Mouse (Mus musculus) heart, adult 2 months (tissue): ENCODE measurements at regions not wholly inside any gene's neighbourhood (a gene's known extent, or its start where the extent isn't known, plus 50 kb on each side); places are given as distances from the start of the nearest gene placed in this dataset.

Experiments
- DNase-seq, 2 experiments: peaks; one replicate each; pipeline ENCODE4 v3.0.0; 2021
- H3K27ac ChIP-seq: fragments of 200-600 bp; 2 replicates; pipeline ENCODE4 v1.8.1; 2022
- H3K27me3 ChIP-seq: fragments of 200-500 bp; 2 replicates; pipeline ENCODE4 v1.6.1; 2012; ENCODE audit warnings: mild to moderate bottlenecking, low read length, inconsistent platforms, mixed read lengths; ENCODE audit not compliant: control insufficient read depth, insufficient read depth
- H3K36me3 ChIP-seq: fragments of 200-500 bp; 2 replicates; pipeline ENCODE4 v1.6.1; 2012; ENCODE audit warnings: low read length, inconsistent platforms; ENCODE audit not compliant: control insufficient read depth, insufficient read depth
- H3K4me1 ChIP-seq: fragments of 200-500 bp; 2 replicates; pipeline ENCODE4 v1.6.1; 2011; ENCODE audit warnings: low read length; ENCODE audit not compliant: control insufficient read depth, insufficient read depth
- H3K4me3 ChIP-seq: fragments of 200-600 bp; 2 replicates; pipeline ENCODE4 v1.8.1; 2022
- H3K79me2 ChIP-seq: fragments of 200-500 bp; replicated peaks from 2 replicates; pipeline ENCODE4 v1.6.1; 2012; ENCODE audit warnings: mild to moderate bottlenecking, inconsistent platforms, low read length, moderate library complexity, mixed read lengths; ENCODE audit not compliant: control insufficient read depth, insufficient read depth
- H3K9ac ChIP-seq: fragments of 200-500 bp; 2 replicates; pipeline ENCODE4 v1.6.1; 2012; ENCODE audit warnings: low read depth, mild to moderate bottlenecking, control low read depth, inconsistent platforms, low read length, mixed read lengths
- CTCF ChIP-seq: fragments of 200-600 bp; IDR thresholded peaks from 2 replicates; pipeline ENCODE4 v1.8.1; 2022; ENCODE audit warnings: antibody characterized with exemption, mild to moderate bottlenecking, moderate library complexity
- EP300 ChIP-seq: fragments of 200-500 bp; IDR thresholded peaks from 2 replicates; pipeline ENCODE4 v1.6.1; 2011; ENCODE audit warnings: low read depth, low read length, control low read depth; ENCODE audit not compliant: insufficient read depth
- POLR2A ChIP-seq: fragments of 200-500 bp; IDR thresholded peaks from 2 replicates; pipeline ENCODE4 v1.6.1; 2011; ENCODE audit warnings: mild to moderate bottlenecking, low read depth, low read length, control low read depth; ENCODE audit not compliant: insufficient read depth
- WGBS: fragments of 180-500 bp; shearing (Covaris S2); methylation state at CpG from one replicate; pipeline ENCODE4 v1.1.7; 2018; 5-methylcytosine and 5-hydroxymethylcytosine counted together
- intact Hi-C: fragments of 180-260 bp; cut with DNase I; formaldehyde crosslinking; loops from one replicate; pipeline ENCODE4 v1.15.1; 2025

DNA sequence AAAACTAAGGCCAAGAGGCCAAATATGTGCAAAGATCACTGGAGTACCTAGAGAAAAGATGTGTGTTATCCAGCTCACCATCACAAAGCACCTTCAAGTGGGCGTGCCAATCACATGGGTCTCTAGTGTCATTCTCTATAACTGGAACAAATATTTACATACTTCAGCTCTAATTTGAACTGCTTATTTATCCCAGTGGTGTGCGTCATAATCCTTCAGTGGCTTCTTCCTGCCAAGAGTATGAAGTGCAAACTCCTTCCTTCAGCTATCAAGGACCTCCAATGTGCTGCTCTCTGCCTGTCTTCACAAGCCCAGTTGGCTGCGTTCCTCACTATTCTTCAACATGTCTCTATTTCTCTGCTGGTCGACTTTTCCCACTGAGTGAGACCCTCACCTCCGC is 227.1 kb downstream of the Snx19 start:
- no peak overlapping the region for H3K27ac ChIP-seq
- intact Hi-C loops, result no loop called here
- TF ChIP-seq CTCF (no peak), POLR2A (no peak), EP300 (no peak)
- no peak for DNase-seq
- H3K36me3 ChIP-seq, result no peaks in the 10 kb centered on the region
- no peaks in the 10 kb centered on the region for H3K79me2 ChIP-seq
- WGBS, result 84% methylated on average over 5 of the region's 5 CpGs
- no peaks in the 10 kb centered on the region for H3K27me3 ChIP-seq
- no peak overlapping the region for H3K4me3 ChIP-seq
- H3K9ac ChIP-seq, result no peak overlapping the region
- no peaks in the 10 kb centered on the region for H3K4me1 ChIP-seq

- no peaks in the 10 kb centered on the region for H3K36me3 ChIP-seq
- 92% methylated on average over 3 of the region's 3 CpGs for WGBS
- H3K4me3 ChIP-seq, result no peak overlapping the region
- DNase-seq, result no peak
- TF ChIP-seq CTCF (no peak), POLR2A (no peak), EP300 (no peak)
- H3K27ac ChIP-seq, result no peak overlapping the region
- H3K4me1 ChIP-seq, result no peaks in the 10 kb centered on the region
- H3K27me3 ChIP-seq, result no peaks in the 10 kb centered on the region
- H3K9ac ChIP-seq, result no peak overlapping the region
- H3K79me2 ChIP-seq, result no peaks in the 10 kb centered on the region
- intact Hi-C loops, result no loop called here
Observed at GRCm38 (mm10) chr9:30653210-30653609, 226.3 kb downstream of the Snx19 start.

- intact Hi-C loops, result no loop called here
- no peaks in the 10 kb centered on the region for H3K27me3 ChIP-seq
- H3K79me2 ChIP-seq, result no peaks in the 10 kb centered on the region
- DNase-seq, result no peak
- no peak overlapping the region for H3K27ac ChIP-seq
- TF ChIP-seq POLR2A, result no peak
- no peak for TF ChIP-seq CTCF
- no peaks in the 10 kb centered on the region for H3K4me1 ChIP-seq
- WGBS, result 69% methylated on average over 13 of the region's 13 CpGs
- H3K36me3 ChIP-seq, result no peaks in the 10 kb centered on the region
- no peak overlapping the region for H3K9ac ChIP-seq
- no peak overlapping the region for H3K4me3 ChIP-seq
Observed at GRCm38 (mm10) chr9:30649392-30650054, 222.6 kb downstream of the Snx19 start.

DNA sequence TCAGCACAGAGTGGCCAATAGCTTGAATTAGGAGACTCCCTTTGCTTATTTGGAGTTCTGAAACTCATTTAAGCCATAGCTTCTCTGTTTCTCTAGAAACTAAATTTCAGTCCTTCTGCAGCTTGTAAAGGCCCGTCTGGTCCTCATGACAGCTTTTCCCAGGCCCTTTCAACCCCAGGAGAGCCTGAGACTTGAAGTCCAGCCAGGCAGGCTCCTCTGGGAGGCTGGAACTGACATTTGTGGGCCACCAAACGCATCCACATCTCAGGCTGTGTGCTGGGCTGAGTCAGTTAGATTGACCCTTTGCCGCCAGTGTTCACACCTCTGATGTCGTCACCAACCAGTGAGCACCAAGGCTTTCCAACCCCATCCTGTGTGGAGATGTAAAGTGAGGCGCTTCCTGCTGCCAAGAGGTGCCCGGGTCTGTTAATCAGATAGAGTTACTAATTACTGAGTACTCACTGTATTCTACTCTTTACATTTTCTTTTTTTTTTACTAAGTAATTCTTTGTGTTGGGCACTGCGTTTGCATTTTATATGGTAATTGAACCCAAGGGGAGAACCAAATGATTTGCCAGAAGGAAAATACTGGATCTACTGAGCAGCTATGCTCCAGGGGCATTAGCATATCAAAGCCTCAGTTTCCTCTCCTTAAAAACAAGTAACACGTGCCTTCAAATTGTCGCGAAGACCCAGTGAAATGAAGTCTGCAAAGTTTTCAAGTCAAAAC is 207.0 kb downstream of the Snx19 start:
- WGBS, result 49% methylated on average over 10 of the region's 10 CpGs
- H3K9ac ChIP-seq, result no peak overlapping the region
- H3K36me3 ChIP-seq, result no peaks in the 10 kb centered on the region
- no peak overlapping the region for H3K4me3 ChIP-seq
- H3K4me1 ChIP-seq, result no peaks in the 10 kb centered on the region
- H3K27me3 ChIP-seq, result no peaks in the 10 kb centered on the region
- intact Hi-C loops, result loop anchor here (5.0 kb wide), 1 partner anchor 57 kb away; no protein-coding TSS in a partner anchor
- H3K79me2 ChIP-seq, result no peaks in the 10 kb centered on the region
- H3K27ac ChIP-seq, result no peak overlapping the region
- DNase-seq, result peak; percentile 62 to 64
- TF ChIP-seq POLR2A (no peak), CTCF (no peak)

- H3K4me3 ChIP-seq, result no peak overlapping the region
- intact Hi-C loops, result loop anchor here (5.0 kb wide), 1 partner anchor 55 kb away; no protein-coding TSS in a partner anchor
- WGBS, result 60% methylated on average over 6 of the region's 6 CpGs
- H3K4me1 ChIP-seq, result no peaks in the 10 kb centered on the region
- no peaks in the 10 kb centered on the region for H3K36me3 ChIP-seq
- DNase-seq, result no peak
- TF ChIP-seq CTCF (no peak), EP300 (no peak), POLR2A (no peak)
- H3K79me2 ChIP-seq, result no peaks in the 10 kb centered on the region
- no peaks in the 10 kb centered on the region for H3K27me3 ChIP-seq
- no peak overlapping the region for H3K9ac ChIP-seq
- no peak overlapping the region for H3K27ac ChIP-seq
Observed at GRCm38 (mm10) chr9:30632164-30633146, 205.5 kb downstream of the Snx19 start.
